Mouse (Mus musculus) megakaryocyte-erythroid progenitor cell, adult 5-6 weeks (primary cell): ENCODE measurements around the gene Sp110. TPM values are rescaled to one million over a fixed set of nuclear protein-coding genes. Genes with fewer than 3 reads are reported as not detected.
"Not testable (repeated sequence)": the region's sequence is repeated elsewhere in the genome, so short reads cannot be mapped to it uniquely, and the experiment has no call there.

Source experiments
- ATAC-seq: replicated peaks from 2 replicates; pipeline ENCODE4 v1.8.0; 2016; ENCODE audit warnings: mild to moderate bottlenecking, inconsistent platforms; ENCODE audit not compliant: severe bottlenecking, poor library complexity, low FRiP score, low TSS enrichment
- total RNA-seq, 2 experiments: library from RNA; stranded (forward) in 1 of 2; stranded (reverse) in 1 of 2; fragments of 200-1000, 215-1000 nt in 1 of 2; fragments of >200 nt in 1 of 2; fragmentation: Nextera tagmentation in 1 of 2; gene quantifications; 2 replicates each; pipeline ENCODE4 v1.2.3; 2014 to 2017

The Sp110 gene
- total RNA-seq (2014; fragmentation: Nextera tagmentation) (47.6 and 50.5 TPM in 2 replicates), total RNA-seq (2017) (43.7 and 67.0 TPM in 2 replicates)

GRCm38 (mm10) chr1:85598271-85599012 is at the start of gene Sp110:
Gene Sp110 (minus strand): TSS chr1:85598817.
- ATAC-seq, result not testable (repeated sequence)

- not testable (repeated sequence) for ATAC-seq
Measured at GRCm38 (mm10) chr1:85638144-85638543, 39.5 kb upstream of the Sp110 start.

- ATAC-seq, result not testable (repeated sequence)
Measured at GRCm38 (mm10) chr1:85636936-85637335, 38.3 kb upstream of the Sp110 start.

- not testable (repeated sequence) for ATAC-seq
Measured at GRCm38 (mm10) chr1:85618689-85619088, 20.1 kb upstream of the Sp110 start.

- ATAC-seq, result not testable (repeated sequence)
Measured at GRCm38 (mm10) chr1:85617161-85617560, 18.5 kb upstream of the Sp110 start.

GRCm38 (mm10) chr1:85615819-85616218 is 17.2 kb upstream of the Sp110 start:
- ATAC-seq, result not testable (repeated sequence)

GRCm38 (mm10) chr1:85615096-85615495 is 16.5 kb upstream of the Sp110 start:
- ATAC-seq, result not testable (repeated sequence)

- not testable (repeated sequence) for ATAC-seq
Measured at GRCm38 (mm10) chr1:85610581-85610980, 12.0 kb upstream of the Sp110 start.

- not testable (repeated sequence) for ATAC-seq
Measured at GRCm38 (mm10) chr1:85608361-85608760, 9.7 kb upstream of the Sp110 start.

GRCm38 (mm10) chr1:85604341-85604740 is 5.7 kb upstream of the Sp110 start:
- ATAC-seq, result not testable (repeated sequence)

- not testable (repeated sequence) for ATAC-seq
Measured at GRCm38 (mm10) chr1:85600794-85601193, 2.2 kb upstream of the Sp110 start.

- ATAC-seq, result not testable (repeated sequence)
Measured at GRCm38 (mm10) chr1:85600078-85600477, 1.5 kb upstream of the Sp110 start, which contains the start of gene Sp140. Gene Sp140 (plus strand): TSS chr1:85600378.

GRCm38 (mm10) chr1:85592526-85592925 is 6.1 kb downstream of the Sp110 start:
- ATAC-seq, result not testable (repeated sequence)

- not testable (repeated sequence) for ATAC-seq
Measured at GRCm38 (mm10) chr1:85588697-85589096, 9.9 kb downstream of the Sp110 start.

- not testable (repeated sequence) for ATAC-seq
Measured at GRCm38 (mm10) chr1:85581518-85581917, 17.1 kb downstream of the Sp110 start.

- peak; percentile 81 for ATAC-seq
Measured at GRCm38 (mm10) chr1:85580578-85580977, 18.0 kb downstream of the Sp110 start.

GRCm38 (mm10) chr1:85580148-85580534 is 18.5 kb downstream of the Sp110 start:
- ATAC-seq, result peak; percentile 68

- ATAC-seq, result peak; percentile 41; the same call in 1 of the 2 replicates
Measured at GRCm38 (mm10) chr1:85579199-85580147, 19.1 kb downstream of the Sp110 start.

- ATAC-seq, result not testable (repeated sequence)
Measured at GRCm38 (mm10) chr1:85578372-85579010, 20.1 kb downstream of the Sp110 start.
